Mouse (Mus musculus): Measurements from ENCODE around the gene Tcf3.

The Tcf3 gene

DNA sequence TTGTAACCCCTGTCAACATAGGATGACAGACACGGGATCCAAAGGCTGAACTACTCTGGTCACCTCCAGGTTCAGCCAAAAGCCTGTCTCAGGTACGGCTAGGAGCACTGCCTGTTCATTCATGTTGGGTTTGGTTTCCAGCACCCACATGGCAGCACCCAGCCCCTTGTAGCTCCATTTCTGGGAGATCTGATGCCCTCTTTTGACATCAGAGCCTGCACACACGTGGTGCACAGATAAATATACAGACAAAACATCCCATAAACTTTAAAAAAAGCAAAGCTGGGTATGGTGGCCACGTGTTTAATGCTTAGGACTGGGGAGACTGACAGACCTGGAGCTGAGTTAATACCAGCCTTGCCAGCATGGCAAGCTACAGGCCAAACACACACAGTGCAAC lies 25.5 kb downstream of the Tcf3 start:
- in situ Hi-C loops (cut with MboI, MseI): no loop called here

DNA sequence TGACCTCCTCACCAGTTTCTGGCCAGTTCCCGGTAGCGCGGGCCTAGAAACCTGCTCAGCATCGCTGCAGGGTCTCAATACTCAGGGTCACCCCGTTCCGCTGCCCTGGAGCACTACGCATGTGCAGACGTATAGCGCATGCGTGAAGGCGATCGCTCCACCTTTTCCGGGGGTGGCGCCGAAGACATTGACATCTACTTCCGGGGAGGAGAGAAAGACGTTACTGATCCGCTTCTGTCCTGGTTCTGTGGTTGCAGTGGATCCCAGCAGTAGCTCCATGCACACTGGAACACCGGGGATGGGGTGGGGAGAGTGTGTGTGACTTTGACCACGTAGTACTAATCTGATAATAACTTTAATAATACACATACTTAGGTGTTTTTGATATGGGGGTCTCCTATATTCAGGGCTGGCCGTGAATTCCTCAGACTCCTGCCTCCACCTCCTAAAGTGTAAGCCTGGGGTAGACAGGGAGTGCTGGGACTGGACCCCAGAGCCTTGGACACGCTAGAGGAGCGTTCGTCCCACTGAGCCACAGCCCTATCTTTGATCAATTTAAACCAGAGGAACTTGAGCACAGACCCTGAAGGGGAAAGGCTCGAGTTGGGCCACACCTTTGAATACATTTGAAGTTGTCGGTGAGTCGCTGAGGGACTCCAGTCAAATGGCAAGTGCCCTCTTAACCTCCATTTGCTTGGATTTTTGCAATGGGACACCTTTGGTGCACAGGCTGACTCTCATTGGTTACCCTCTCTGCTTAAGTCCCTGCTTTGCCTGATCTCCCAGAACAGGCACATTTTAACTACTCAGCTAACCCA lies 26.6 kb downstream of the Tcf3 start, which contains the start of gene Uqcr11:
Uqcr11 (minus strand) TSS at position 147 of the 818 bp plus-strand sequence.
- in situ Hi-C loops (cut with MboI, MseI): no loop called here

DNA sequence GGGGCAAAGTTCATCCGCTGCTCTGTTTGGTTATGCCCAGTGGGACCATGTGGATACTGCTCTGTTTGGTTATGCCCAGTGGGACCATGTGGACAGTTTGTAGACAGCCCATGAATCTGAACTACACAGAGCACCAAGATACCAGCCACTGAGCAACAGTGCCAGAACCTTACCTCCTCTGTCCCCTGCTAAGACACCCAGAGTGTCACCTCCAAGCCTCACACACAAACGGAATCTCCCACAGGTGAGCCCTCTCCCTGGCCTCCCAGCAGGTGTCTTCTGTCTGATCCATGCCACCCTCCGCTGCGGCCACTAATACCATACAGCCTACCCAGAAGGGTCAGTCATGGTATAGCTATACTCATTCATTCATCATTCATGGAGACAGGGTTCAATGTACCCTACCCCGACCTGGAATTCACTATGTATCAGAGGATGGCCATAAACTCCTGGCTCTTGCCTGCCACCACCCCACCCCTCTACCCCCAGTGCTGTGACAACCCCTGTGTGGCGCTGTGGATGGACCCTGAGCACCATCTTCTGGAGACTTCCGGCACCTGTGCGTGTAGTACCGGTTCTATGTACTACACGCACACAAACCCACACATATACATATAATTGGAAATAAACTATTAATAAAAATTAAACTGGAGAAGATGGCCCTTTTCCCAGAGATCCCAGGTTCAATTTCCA lies 27.8 kb downstream of the Tcf3 start:
- in situ Hi-C loops (cut with MboI, MseI): no loop called here

DNA sequence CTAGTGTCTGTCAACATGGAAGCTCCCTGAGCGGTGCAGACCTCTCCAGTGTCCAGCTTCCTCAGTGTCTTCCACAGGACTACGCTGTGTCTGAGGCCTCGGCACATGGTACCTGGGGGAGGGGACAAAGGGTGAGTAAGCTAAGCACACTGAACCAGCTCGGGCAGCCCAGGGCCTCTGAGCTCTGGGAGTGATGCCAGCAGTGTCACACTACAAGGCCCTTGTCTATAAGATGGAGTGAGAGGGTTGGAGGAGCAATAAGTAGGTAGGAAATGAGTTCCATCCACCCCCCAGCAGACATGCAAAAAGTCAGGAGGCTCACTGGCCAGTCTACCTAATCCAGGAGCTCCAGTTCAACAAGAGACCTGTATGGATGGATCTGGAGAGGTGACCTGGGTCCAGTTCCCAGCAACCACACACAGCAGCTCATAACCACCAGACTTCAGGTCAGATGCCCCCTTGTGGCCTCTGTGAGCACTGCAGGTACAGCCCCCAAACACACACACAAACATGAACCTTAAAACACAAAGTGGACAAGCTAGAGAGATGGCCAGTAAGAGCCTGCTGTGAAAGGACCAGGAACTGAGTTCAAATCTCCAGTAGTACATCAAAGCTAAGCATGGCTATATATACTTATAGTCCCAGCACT lies 30.3 kb downstream of the Tcf3 start:
- in situ Hi-C loops (cut with MboI, MseI): no loop called here

DNA sequence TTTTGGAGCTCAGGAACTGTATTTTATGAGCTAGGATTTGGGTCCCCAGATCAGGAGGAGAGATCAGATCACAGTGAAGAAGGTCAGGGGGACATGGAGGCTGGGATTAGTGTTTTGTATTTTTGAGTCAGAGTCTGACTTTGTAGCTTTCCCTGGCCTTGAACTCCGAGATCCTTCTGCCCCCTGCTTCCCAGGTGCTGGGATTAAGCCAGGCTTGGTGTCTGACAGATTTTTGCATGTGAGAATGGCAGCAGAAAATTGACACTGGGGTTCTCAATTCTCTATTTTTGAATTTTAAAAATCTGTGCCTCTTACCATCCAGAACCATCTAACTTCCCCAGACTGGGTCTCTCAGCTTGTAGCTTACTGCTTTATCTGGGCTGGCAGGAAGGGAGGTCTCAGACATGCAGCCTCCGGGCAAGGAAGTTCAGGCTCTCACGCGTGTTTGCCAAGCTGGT lies 32.7 kb downstream of the Tcf3 start:
- in situ Hi-C loops (cut with MboI, MseI): no loop called here

DNA sequence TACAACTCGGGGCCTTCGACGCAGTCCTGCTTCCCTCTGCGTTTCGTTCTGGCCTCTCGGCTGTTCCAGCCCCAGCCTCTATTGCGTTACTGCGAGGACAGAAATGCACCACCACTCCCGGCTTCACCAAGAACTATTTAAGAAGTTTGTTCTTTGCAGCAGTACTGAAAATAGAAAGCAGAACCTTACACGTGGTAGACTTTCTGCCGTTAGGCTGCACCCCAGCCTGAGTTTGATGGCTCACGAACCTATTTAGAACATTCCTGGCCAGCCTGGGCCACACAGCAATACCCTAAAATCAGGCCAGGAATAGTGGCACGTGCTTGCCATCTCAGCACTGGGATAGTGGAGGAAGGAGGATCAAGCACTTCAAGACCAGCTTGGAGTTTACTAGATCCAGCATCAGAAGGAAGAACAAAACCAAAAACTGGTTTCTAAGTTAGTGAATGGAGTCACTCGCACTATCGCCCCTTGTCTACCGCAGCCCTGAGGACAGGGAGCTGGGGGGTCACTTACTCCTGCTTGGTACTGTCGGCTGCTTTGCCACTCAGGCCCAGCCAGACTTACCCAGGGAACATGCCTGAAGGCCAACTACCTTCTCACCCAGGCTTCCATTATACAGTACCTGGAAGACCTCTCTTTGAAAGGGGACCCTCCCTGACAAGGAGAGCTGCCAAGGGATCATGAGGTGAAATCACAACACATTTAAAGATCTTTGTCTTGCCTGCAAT lies 33.3 kb downstream of the Tcf3 start:
- in situ Hi-C loops (cut with MboI, MseI): no loop called here

DNA sequence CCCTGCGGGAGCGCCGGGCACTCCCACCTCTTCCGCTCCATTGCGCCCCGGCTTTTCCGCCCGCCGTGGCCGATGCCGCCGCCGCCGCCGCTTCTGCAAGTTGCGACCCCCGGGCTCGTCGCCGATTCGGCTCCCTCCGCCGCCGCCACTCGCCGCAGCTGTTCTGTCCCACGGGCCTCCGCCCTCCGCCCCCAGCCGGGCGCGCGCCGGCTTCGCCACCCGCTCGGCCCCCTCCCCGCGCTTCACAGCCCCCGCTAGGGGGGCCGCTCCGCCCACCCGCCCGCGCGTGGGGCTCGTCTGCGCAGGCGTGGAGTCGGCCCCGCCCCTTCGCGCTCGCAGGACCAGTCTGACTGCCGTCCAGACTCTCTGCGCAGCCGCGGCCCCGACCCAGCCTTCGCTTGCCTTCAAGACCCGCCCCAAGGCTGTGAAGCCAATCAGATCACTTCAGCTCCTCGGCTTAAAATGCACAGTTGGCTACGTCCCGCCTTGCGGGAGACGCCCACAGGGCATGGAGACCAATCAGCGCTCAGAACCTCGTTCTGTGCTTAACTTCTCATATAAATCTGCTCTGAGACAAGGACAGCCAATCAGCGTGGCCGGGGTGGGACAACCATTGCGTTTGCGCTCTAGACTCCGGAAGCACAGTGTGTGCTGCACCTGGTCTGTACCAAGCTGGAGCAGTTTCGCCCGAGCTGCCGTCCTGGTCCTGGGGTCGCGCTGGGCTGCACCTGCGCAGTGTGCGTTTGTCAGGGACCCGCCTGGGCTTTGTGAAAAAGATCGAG lies 34.1 kb downstream of the Tcf3 start, which contains the start of gene Mbd3:
Mbd3 (minus strand) TSS at position 360 of the 782 bp plus-strand sequence.
- in situ Hi-C loops (cut with MboI, MseI): no loop called here

DNA sequence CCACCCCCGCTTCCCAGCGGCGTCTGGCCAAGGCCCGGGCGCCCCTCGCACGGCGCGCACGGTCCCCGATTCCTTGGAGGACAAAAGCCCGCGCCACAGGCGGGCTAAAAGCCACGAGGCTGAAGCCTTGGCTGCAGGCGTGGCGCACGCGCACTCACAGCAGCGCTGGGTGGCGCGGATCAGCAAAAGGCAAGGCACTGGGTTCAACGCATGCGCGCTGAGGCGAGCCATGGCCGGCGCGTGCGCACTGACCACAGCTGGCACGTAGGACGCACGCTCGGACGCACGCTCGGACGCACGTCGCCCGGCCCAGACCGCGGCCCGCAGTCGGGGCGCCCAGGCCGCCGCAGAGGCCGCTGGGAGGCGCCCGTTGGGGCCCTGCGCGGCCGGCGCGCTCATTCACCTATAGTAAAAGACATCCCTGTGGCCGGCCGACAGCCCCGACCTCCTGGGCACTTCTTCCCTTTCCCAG lies 34.7 kb downstream of the Tcf3 start:
- in situ Hi-C loops (cut with MboI, MseI): no loop called here

DNA sequence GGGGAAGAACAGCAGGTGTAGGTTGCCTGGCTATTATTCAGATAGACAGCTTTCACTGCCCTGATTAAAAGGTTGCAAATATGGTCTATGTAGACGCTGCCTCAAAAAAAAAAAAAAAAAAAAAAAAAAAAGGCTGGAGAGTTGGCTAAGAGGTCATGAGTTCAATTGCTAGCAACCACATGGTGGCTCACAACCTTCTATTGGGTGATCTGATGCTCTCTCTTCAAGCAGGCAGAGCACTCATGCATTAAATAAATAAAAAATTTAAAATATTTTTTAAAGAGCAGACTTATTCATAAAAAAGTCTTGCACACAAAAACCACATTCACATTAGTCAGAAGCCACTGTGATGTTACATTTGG lies 35.3 kb downstream of the Tcf3 start:
- in situ Hi-C loops (cut with MboI, MseI): no loop called here

DNA sequence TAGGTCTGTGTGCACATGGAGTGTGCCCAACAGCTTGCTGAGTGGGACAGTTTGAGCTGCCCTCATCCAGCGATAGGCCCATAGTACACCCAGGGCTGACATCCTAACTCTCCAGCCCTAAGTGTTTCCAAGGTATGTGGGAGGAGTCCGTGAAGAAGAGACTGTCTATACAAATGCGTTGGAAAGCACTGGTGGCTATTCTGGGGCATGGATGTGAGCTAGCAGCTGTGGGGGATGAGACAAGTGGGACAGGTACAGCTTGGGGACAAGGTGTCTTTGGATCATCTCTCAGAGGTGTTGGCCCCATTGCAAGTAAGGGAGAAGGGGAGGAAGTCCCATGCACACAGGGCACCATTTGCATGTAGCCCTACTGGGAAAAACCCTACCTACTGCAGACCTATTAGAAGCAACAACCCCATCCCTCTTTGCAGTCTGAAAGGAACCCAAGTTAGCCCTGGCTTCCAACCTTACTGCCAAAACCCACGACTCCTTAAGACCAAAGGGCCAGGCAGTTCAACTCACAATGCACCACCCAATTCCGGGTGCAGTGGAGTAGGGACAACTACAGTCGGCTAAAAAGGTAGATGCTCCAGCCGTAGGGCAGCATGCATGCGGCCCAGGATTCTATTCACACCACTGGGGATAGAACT lies 35.8 kb downstream of the Tcf3 start:
- in situ Hi-C loops (cut with MboI, MseI): no loop called here

DNA sequence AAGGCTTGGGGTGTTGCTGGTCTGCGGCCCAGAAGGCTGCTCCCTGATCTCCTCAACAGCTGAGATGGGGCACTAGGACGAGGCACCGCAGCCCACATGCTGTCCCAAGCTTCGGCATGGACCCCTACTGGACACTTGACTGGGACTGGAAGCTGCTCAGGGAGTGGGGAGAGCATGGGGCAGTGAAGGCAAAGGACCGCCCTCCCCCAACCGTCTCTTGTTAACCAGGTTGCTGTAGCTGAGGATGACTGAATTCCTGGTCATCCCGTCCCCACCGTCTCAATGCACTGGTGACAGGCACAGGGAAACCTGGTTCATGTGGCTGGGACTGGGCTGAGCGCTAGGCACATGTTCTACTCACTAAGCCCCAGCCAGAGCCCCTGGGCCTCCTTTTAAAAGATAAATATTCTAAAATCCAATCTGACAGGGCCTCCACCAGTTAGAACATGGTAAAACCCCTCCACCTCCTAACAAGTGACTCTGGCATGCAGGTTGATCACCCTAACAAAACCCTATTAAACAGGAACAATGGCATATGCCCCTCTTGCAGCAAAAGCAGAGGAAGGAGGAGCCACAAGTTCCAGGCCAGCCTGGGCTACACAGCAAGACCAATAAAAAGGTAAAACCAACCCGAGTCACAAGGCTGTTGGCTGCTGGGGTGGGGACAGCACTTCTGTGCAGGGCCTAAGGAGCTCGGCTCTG lies 36.5 kb downstream of the Tcf3 start:
- in situ Hi-C loops (cut with MboI, MseI): no loop called here

DNA sequence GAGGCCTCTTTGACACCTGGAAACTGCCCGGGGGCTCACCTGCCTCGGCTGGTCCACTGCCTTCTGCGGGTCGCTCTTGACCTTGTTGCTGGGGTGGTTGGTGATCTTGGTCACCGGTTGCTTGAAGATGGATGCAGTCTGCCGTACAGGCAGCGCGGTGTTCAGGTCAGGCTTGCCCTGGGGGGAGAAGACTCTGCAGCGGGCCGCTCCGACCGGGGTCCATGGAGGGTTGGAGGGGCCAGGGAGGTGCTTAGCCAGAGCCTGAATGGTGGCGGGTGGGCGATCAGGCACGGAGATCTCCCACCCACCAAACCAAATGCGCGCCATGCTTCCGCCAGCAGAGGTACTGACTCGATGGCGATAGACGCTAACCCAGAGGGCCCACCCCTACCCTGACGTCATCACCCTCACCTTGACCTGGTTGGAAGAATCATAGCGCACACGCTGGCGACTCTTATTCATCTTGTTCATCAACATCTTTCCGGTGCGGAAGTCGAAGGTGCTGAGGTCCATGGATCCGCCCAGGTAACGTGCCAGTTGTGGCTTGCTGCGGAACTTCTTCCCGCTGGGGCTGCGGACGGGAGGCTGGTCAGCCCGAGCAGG lies 38.3 kb downstream of the Tcf3 start:
- in situ Hi-C loops (cut with MboI, MseI): no loop called here

DNA sequence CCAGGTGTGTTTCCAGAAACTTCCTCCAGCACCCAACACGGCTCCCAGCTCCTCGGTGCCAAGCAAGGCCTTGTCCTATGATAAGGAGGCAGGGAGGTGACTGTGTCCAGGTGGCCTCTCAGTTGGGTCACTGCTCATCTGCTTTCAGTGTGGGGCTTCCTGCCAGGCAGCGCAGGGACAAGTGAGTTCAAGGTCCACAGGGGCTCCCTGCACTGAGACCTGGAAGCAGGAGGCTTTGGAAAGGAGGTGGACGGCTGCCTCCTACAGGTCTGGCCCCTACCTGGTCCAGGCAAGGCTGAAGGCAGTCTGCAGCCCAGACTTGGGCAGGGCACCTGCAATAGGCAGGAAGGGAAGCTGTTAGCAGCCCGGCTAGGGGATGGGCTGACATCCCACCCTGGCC lies 40.8 kb downstream of the Tcf3 start:
- in situ Hi-C loops (cut with MboI, MseI): no loop called here

DNA sequence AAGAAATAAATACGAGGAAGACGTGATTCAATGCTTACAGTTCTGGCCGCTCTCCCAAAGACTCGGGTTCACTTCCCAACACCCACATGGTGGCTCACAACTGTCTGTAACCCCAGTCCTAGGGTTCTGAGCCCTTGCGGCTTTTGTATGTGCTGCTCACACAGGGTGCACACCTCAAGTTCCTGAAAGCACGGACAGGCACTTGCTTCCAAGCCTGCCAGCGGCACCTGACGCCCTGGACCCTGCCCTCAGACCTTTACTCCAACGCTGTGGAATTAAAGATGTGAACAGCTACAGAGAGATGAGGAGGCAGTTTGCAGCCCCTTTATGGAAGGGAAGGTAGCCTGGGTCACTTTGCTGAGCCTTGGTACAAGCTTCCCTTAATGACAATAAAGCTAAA lies 42.8 kb downstream of the Tcf3 start:
- in situ Hi-C loops (cut with MboI, MseI): no loop called here

DNA sequence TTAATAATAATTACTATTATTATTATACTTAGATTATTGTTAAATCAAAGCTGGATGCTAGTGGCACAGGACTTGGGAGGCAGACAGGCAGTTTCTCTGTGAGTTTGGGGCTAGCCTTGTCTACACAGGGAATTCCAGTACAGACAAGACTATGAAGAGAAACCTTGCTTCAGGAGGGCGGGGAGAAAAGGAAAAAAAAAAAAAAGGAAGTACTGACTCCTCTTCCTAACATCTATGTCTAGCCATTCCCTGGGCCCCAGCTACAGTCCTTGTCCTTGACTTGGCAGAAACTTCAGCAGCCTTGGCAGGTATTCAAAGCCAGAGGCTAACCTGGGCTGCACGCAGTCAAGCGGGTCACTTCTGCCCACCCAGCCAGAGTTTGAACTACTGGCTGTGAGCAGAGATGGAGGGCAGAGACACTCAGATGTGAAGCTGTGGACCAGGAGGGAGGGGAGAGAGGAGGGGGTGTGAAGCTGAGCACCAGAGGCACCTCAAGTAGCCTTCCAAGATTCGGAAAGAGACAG lies 44.2 kb downstream of the Tcf3 start:
- in situ Hi-C loops (cut with MboI, MseI): no loop called here

DNA sequence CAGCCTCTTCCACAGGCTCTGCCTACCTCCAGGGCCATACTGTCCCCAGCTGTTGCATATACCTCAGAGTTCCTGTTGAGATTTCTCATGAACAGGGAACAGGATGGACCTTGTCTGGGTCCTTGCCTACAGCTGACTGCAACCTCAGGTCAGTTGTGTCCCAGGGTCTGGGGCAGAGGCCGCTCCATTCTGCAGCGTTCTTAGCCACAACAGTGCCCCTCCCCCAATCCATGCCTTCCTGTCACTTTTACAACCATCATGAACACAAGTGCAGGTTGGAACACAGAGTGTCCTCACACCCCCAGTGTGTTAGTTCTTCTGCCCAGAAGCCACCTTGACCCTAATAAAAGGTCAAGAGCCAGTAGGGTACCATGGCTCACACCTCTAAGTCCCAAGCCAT lies 44.7 kb downstream of the Tcf3 start:
- in situ Hi-C loops (cut with MboI, MseI): no loop called here

DNA sequence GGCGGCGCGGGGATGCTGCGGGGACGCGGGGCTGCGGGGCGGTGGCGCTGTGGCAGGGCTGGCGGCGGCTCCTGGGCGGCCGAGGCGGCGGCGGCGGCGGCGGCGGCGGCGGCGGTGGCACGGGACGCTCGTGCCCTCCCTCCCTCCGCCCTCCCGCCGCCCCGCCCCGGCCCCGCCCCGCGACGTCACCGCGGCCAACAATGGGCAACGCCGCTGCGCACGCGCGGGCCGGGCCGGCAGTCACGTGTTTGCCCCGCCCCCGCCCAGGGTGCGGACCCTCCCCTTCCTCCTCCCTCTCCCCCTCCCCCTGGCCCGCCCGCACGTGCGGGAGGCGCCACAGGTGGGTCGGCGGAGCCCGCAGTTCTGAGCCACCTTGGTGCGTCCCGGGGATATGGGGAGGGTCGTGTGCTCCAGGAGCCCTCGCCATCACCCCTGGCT lies 45.9 kb downstream of the Tcf3 start, which contains the start of gene Mex3d:
Mex3d (minus strand) TSS at position 138 of the 438 bp plus-strand sequence.
- in situ Hi-C loops (cut with MboI, MseI): no loop called here

DNA sequence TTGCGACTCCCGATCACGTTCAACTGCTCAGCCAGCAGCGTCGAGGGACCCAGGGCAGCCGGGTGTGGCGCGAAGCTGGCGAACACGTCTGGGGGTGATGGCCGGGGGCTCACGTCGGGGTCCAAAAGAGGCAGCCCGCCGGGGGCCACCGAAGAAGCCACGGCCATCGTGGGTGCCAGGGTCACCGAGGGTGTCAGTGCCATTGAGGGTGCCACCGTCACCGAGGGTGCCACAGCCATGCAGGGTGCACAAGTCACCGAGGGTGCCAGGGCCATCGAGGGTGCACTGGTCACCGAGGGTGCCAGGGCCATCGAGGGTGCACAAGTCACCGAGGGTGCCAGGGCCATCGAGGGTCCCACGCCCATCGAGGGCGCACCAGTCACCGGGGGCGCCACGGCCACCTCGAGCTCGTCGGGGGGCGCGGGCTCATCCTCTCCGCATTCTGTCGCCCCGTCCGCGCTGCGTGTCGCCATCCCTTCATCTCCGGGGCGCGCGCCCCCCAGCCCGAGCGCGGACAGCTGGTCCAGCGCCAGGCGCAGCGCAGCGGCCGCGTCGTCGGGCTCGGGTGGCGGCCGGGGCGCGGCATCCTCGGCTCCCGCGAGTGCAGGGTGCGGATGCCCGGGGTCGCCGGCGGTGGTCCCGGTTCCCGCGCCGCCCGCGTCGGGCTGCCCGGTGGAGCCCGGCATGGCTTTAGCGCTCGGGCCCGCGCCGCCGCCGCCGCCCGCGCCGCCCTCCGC lies 46.5 kb downstream of the Tcf3 start:
- in situ Hi-C loops (cut with MboI, MseI): no loop called here
